Mouse (Mus musculus): ENCODE results near the gene Lonrf2.

DNA sequence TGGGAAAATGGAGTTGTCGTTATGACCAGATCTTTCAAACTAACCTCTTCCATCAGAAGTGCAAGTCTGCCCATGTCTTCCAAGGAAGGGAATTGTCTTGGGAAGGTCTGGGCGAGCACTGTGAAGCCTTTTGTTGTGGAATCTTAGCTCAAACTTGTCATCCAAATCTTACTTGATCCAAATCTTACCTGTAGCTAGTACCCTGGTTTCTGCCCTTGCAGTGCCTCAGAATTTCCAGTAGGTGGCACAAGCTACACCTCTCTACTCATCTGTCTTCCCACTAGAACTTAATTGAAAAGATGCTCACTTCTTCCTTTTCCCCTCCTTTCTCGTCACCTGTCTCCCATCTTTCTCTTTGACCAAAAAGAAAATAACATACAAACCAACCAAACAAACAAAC is 47.6 kb downstream of the Lonrf2 start:
- TF ChIP-seq CTCF (conservative IDR thresholded peaks at IDR 0.05; ENCODE audit: insufficient read depth, insufficient read length, low read depth, low read length) = 0 out of 2 replicates have a peak, but pooled peaks have one; percentile 10
- no peak for TF ChIP-seq POLR2A (IDR thresholded peaks at IDR 0.05; ENCODE audit: low read depth, low read length)

Data from kidney, adult 2 months (tissue).